Mouse (Mus musculus) adipocyte (in vitro differentiated cells): ENCODE data around the gene Rora.
A peak's percentile ranks its signal among the peaks of the same experiment; 100 is the strongest.

Source experiments
- DNase-seq: peaks from one replicate; pipeline ENCODE4 v3.0.0-alpha.2; 2016; ENCODE audit warnings: low spot score

Rora gene

GRCm38 (mm10) chr9:69349537-69349936 is 696.0 kb downstream of the Rora start:
- no peak for DNase-seq

GRCm38 (mm10) chr9:69354228-69354627 is 700.6 kb downstream of the Rora start:
- no peak for DNase-seq

GRCm38 (mm10) chr9:69357834-69358233 is 704.2 kb downstream of the Rora start:
- DNase-seq: peak; percentile 63

- DNase-seq: no peak
These were observed 705.2 kb downstream of the Rora start for GRCm38 (mm10) chr9:69358797-69359196.

GRCm38 (mm10) chr9:69361951-69362445 is 708.4 kb downstream of the Rora start:
- no peak for DNase-seq

GRCm38 (mm10) chr9:69362766-69363165 is 709.2 kb downstream of the Rora start:
- DNase-seq: no peak

- no peak for DNase-seq
These were observed 710.5 kb downstream of the Rora start for GRCm38 (mm10) chr9:69364117-69364516.

- DNase-seq: no peak
These were observed 713.5 kb downstream of the Rora start for GRCm38 (mm10) chr9:69367055-69367454.

GRCm38 (mm10) chr9:69368071-69368470 is 714.5 kb downstream of the Rora start:
- peak; percentile 66 for DNase-seq

- DNase-seq: peak; percentile 82
These were observed 717.6 kb downstream of the Rora start for GRCm38 (mm10) chr9:69371046-69371724.

GRCm38 (mm10) chr9:69372871-69373270 is 719.3 kb downstream of the Rora start:
- DNase-seq: no peak

- no peak for DNase-seq
These were observed 723.5 kb downstream of the Rora start for GRCm38 (mm10) chr9:69376982-69377653.

- no peak for DNase-seq
These were observed 724.1 kb downstream of the Rora start for GRCm38 (mm10) chr9:69377654-69378045.

- DNase-seq: no peak
These were observed 727.0 kb downstream of the Rora start for GRCm38 (mm10) chr9:69380546-69380945.

GRCm38 (mm10) chr9:69381741-69382140 is 728.2 kb downstream of the Rora start:
- no peak for DNase-seq

GRCm38 (mm10) chr9:69384475-69384874 is 730.9 kb downstream of the Rora start:
- DNase-seq: no peak

GRCm38 (mm10) chr9:69384905-69385304 is 731.3 kb downstream of the Rora start:
- DNase-seq: no peak

- DNase-seq: no peak
These were observed 733.7 kb downstream of the Rora start for GRCm38 (mm10) chr9:69387296-69387695.

- no peak for DNase-seq
These were observed 737.0 kb downstream of the Rora start for GRCm38 (mm10) chr9:69390631-69391030.

- DNase-seq: no peak
These were observed 740.6 kb downstream of the Rora start for GRCm38 (mm10) chr9:69394234-69394633.

GRCm38 (mm10) chr9:69397432-69397759 is 743.8 kb downstream of the Rora start:
- DNase-seq: no peak

- peak; percentile 76 for DNase-seq
These were observed 744.3 kb downstream of the Rora start, which contains the start of gene Ice2 for GRCm38 (mm10) chr9:69397760-69398452. TSS of gene Ice2 (plus strand) at chr9:69397906.

- DNase-seq: no peak
These were observed 744.9 kb downstream of the Rora start for GRCm38 (mm10) chr9:69398453-69398850.
